Mouse (Mus musculus): Measurements from ENCODE around the gene Siae. TPM values are rescaled to one million over a fixed set of nuclear protein-coding genes. Genes with fewer than 3 reads are reported as not detected.

The Siae gene
- polyA plus RNA-seq, 1 experiment from 2014 or later = 15.0 TPM

DNA sequence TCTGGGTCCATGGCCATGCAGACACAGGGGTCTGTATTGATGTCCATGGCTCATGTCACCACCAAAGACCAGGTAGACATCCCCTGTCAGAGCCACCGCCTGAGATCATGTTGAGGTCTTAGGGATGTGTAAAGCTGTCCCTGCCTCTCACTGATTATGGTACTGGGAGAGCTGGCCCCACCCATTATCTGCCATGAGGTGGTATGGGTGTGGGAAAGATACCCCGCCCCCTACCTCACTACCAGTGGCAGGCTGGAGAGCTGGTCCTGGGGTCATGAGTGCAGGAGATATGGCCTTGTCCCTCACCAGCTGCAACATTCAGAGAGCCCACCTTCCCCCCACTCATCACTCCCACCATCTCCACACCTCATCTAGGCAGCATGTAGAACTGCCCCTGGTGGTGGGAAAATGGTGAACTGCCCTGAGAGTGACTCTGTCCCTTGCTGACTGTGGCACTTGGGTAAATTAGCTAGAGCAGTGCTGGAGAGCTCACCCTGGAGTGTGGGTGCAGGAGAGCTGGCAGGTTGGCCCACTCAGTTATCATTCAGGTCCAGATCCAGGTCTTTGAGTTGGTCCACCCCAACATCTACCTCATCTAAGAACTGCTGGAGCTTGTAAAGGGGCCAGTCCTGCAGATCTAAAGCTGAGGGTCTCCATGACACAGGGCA, 45.2 kb downstream of the Siae start:
- Histone ChIP-seq H3K27ac (ENCODE audit: low read depth, low read length) (no peak overlapping the region), H3K36me3 (ENCODE audit: control insufficient read depth, insufficient read depth) (no peaks in the 10 kb centered on the region), H3K4me1 (replicated peaks; ENCODE audit: control insufficient read depth, insufficient read depth, low read length) (no peaks in the 10 kb centered on the region), H3K9ac (ENCODE audit: low read depth, low read length) (no peak overlapping the region), H3K9me3 (ENCODE audit: control insufficient read depth) (no peaks in the 10 kb centered on the region), H3K4me3 (ENCODE audit: low read depth, low read length) (no peak overlapping the region), H3K27me3 (replicated peaks; ENCODE audit: control insufficient read depth, insufficient read depth, low read length) (no peaks in the 10 kb centered on the region), H3K4me2 (replicated peaks; ENCODE audit: low read depth) (no peak overlapping the region)
- ATAC-seq = 0 out of 2 replicates have a peak, but pooled peaks have one; percentile 28
- WGBS = 90% methylated on average over 2 of the region's 2 CpGs
- no peak for TF ChIP-seq CTCF (IDR thresholded peaks at IDR 0.05; ENCODE audit: low read depth)

GRCm38 (mm10) chr9:37605089-37605488, 49.6 kb downstream of the Siae start:
- 80% methylated on average over 3 of the region's 3 CpGs for WGBS
- TF ChIP-seq CTCF (IDR thresholded peaks at IDR 0.05; ENCODE audit: low read depth) = no peak
- Histone ChIP-seq H3K27ac (ENCODE audit: low read depth, low read length) (no peak overlapping the region), H3K27me3 (replicated peaks; ENCODE audit: control insufficient read depth, insufficient read depth, low read length) (no peaks in the 10 kb centered on the region), H3K4me1 (replicated peaks; ENCODE audit: control insufficient read depth, insufficient read depth, low read length) (no peaks in the 10 kb centered on the region), H3K9me3 (ENCODE audit: control insufficient read depth) (no peaks in the 10 kb centered on the region), H3K9ac (ENCODE audit: low read depth, low read length) (no peak overlapping the region), H3K36me3 (ENCODE audit: control insufficient read depth, insufficient read depth) (no peaks in the 10 kb centered on the region), H3K4me3 (ENCODE audit: low read depth, low read length) (no peak overlapping the region), H3K4me2 (replicated peaks; ENCODE audit: low read depth) (no peak overlapping the region)
- ATAC-seq = no peak

DNA sequence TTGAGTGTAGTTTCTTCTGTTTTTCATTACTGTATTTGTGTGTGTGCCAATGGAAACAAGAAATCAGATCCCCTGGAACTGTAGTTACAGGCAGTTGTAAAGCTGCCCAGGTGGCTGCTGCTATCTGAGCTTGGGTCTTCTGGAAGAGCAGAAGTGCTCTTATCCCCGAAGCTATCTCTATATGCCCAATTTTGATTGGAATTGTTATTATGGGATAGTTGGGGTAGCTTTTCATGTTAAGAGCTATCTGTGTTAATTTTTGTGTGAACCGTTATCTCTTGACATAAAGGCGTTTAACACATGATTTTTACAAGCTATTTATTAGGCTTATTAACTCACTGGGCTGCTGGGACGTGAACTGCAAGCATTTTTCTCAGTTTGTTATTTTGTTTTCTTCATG, 54.1 kb downstream of the Siae start:
- H3K9ac ChIP-seq (ENCODE audit: low read depth, low read length) = no peak overlapping the region
- no peaks in the 10 kb centered on the region for H3K4me1 ChIP-seq (replicated peaks; ENCODE audit: control insufficient read depth, insufficient read depth, low read length)
- WGBS = 64% methylated on average over 4 of the region's 4 CpGs
- ATAC-seq = no peak
- no peaks in the 10 kb centered on the region for H3K9me3 ChIP-seq (ENCODE audit: control insufficient read depth)
- no peak overlapping the region for H3K4me2 ChIP-seq (replicated peaks; ENCODE audit: low read depth)
- H3K27ac ChIP-seq (ENCODE audit: low read depth, low read length) = no peak overlapping the region
- no peaks in the 10 kb centered on the region for H3K27me3 ChIP-seq (replicated peaks; ENCODE audit: control insufficient read depth, insufficient read depth, low read length)
- H3K36me3 ChIP-seq (ENCODE audit: control insufficient read depth, insufficient read depth) = no peaks in the 10 kb centered on the region
- no peak for TF ChIP-seq CTCF (IDR thresholded peaks at IDR 0.05; ENCODE audit: low read depth)
- no peak overlapping the region for H3K4me3 ChIP-seq (ENCODE audit: low read depth, low read length)

- peak; percentile 95 for ATAC-seq
- Histone ChIP-seq H3K4me3 (ENCODE audit: low read depth, low read length) (peak within 1 kb of the TSS; percentile 70), H3K9ac (ENCODE audit: low read depth, low read length) (peak within 1 kb of the TSS; percentile 66), H3K4me2 (replicated peaks; ENCODE audit: low read depth) (peak within 1 kb of the TSS; percentile 87), H3K4me1 (replicated peaks; ENCODE audit: control insufficient read depth, insufficient read depth, low read length) (no peaks in the 10 kb centered on the region), H3K9me3 (ENCODE audit: control insufficient read depth) (no peaks in the 10 kb centered on the region), H3K27ac (ENCODE audit: low read depth, low read length) (peak within 1 kb of the TSS; percentile 29; the same call in 1 of the 2 replicates), H3K27me3 (replicated peaks; ENCODE audit: control insufficient read depth, insufficient read depth, low read length) (no peaks in the 10 kb centered on the region), H3K36me3 (ENCODE audit: control insufficient read depth, insufficient read depth) (no peaks in the 10 kb centered on the region)
- under 1% methylated on average over 45 of the region's 45 CpGs for WGBS
- TF ChIP-seq CTCF (IDR thresholded peaks at IDR 0.05; ENCODE audit: low read depth) = no peak
These were observed 57.8 kb downstream of the Siae start, which contains the start of gene Spa17 for GRCm38 (mm10) chr9:37613182-37613910. Spa17 (minus strand) TSS chr9:37613722.

DNA sequence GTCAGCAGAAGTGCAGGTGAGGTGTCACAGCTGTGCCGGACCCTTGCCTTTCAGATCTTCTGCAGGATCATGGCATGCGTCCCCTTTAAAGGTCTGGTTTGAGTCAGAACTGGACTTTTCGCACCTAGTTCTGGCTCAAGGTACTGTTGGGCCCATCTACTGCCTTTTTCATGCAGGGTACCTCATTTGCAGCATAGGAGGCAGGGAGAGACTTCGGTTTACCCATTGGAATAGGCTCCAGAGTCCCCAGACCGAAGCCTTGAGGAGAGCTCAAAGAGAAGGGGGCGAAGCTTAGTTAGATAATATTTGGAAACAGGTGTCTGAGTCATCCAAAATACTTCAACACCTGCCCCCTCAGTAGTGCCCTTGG, 58.4 kb downstream of the Siae start:
- H3K9me3 ChIP-seq (ENCODE audit: control insufficient read depth) = no peaks in the 10 kb centered on the region
- no peaks in the 10 kb centered on the region for H3K4me1 ChIP-seq (replicated peaks; ENCODE audit: control insufficient read depth, insufficient read depth, low read length)
- ATAC-seq = no peak
- peak overlapping the region; percentile 66; the same call in 1 of the 2 replicates for H3K9ac ChIP-seq (ENCODE audit: low read depth, low read length)
- peak overlapping the region; percentile 70 for H3K4me3 ChIP-seq (ENCODE audit: low read depth, low read length)
- TF ChIP-seq CTCF (IDR thresholded peaks at IDR 0.05; ENCODE audit: low read depth) = no peak
- H3K27ac ChIP-seq (ENCODE audit: low read depth, low read length) = peak overlapping the region; percentile 29; the same call in 1 of the 2 replicates
- H3K27me3 ChIP-seq (replicated peaks; ENCODE audit: control insufficient read depth, insufficient read depth, low read length) = no peaks in the 10 kb centered on the region
- no peaks in the 10 kb centered on the region for H3K36me3 ChIP-seq (ENCODE audit: control insufficient read depth, insufficient read depth)
- peak overlapping the region; percentile 87 for H3K4me2 ChIP-seq (replicated peaks; ENCODE audit: low read depth)
- 18% methylated on average over 6 of the region's 6 CpGs for WGBS

DNA sequence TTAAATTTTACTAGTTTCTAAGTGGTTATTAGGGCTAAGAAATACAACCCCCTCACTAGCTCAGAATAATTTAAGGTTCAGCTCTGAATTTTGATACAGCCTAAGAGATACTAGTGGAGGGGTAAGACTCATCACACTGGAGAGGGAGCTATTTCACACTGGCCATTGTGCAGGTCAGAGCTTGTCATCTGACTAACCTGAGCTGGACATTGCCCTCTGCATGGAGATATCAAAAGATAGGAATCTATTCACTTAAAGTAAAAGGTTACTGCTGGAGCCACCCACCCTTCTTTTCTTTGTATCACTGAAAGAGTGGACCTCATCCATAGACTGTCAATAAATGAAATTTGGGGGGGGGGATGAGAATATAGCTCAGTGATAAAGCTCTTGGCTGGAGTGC, 58.8 kb downstream of the Siae start:
- no peaks in the 10 kb centered on the region for H3K36me3 ChIP-seq (ENCODE audit: control insufficient read depth, insufficient read depth)
- peak overlapping the region; percentile 70 for H3K4me3 ChIP-seq (ENCODE audit: low read depth, low read length)
- no peaks in the 10 kb centered on the region for H3K27me3 ChIP-seq (replicated peaks; ENCODE audit: control insufficient read depth, insufficient read depth, low read length)
- no peaks in the 10 kb centered on the region for H3K9me3 ChIP-seq (ENCODE audit: control insufficient read depth)
- H3K27ac ChIP-seq (ENCODE audit: low read depth, low read length) = 0 out of 2 replicates have a peak overlapping the region, but pooled peaks have one; percentile 29
- no peaks in the 10 kb centered on the region for H3K4me1 ChIP-seq (replicated peaks; ENCODE audit: control insufficient read depth, insufficient read depth, low read length)
- TF ChIP-seq CTCF (IDR thresholded peaks at IDR 0.05; ENCODE audit: low read depth) = no peak
- H3K9ac ChIP-seq (ENCODE audit: low read depth, low read length) = no peak overlapping the region
- ATAC-seq = peak; percentile 33; the same call in 1 of the 2 replicates
- H3K4me2 ChIP-seq (replicated peaks; ENCODE audit: low read depth) = peak overlapping the region; percentile 87

Data from intestine, postnatal 0 days (tissue).